In the genomic region with DNA sequence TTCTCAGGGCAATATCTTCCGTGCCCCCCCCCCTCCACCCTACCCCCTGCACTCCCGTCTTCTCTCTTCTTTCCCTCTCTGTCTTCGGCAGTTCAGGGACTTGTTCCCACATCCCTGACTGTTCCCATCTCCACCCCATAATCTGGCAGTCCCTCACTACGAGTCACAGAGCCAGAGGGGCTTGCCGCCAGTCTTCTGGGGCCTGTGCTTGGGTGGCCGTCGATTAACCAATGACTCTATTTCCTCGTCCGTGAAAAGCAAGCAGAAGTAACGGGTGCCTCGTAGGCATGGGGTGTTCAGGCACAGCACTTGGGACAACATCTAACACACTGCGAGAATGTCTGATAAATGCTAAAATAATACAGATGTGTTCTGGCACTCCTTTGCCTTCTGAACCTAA, we compare ENCODE assay signal across 15 mouse cellular contexts.
DNase-seq lines count a peak whose midpoint lies in the region; ATAC-seq and TF ChIP-seq lines count a peak whose summit lies in the region.
"Had no signal": no experiment of that assay in that cellular context is flagged by ENCODE, and none has a peak within 500 bp of the region (broad histone marks: within the 10 kb centered on the region; RNA-seq: fewer than 3 reads in every experiment).

No protein-coding gene starts in this region.

- TF ChIP-seq CTCF in cerebellum, adult 2 months (IDR thresholded peaks at IDR 0.05; ENCODE audit: borderline replicate concordance, insufficient read depth, low read depth, low read length) = no peak
- no peak for TF ChIP-seq CTCF in layer of hippocampus, adult 2 months (conservative IDR thresholded peaks at IDR 0.05)

- peaks cover under 1% of the 10 kb centered on the region; the same call in 1 of the 2 replicates for H3K9me3 ChIP-seq in heart, embryonic 10.5 days
- H3K9me3 ChIP-seq: liver, embryonic 15.5 days had no signal

- peaks cover under 1% of the 10 kb centered on the region; the same call in 1 of the 2 replicates for H3K36me3 ChIP-seq in heart, embryonic 10.5 days
- H3K36me3 ChIP-seq: G1E; liver, embryonic 15.5 days had no signal

- H3K27ac ChIP-seq in cerebellum, adult 2 months (ENCODE audit: insufficient read depth, low read length) = no peak overlapping the region
- peak overlapping the region; percentile 99 for H3K27ac ChIP-seq in layer of hippocampus, adult 2 months
- H3K27ac ChIP-seq in heart, embryonic 10.5 days = peak overlapping the region; percentile 69; the same call in 1 of the 2 replicates
- H3K27ac ChIP-seq: liver, embryonic 15.5 days had no signal

- H3K27me3 ChIP-seq in cerebellum, adult 2 months (ENCODE audit: control insufficient read depth, insufficient read depth, low read length) = no peaks in the 10 kb centered on the region
- H3K27me3 ChIP-seq in heart, embryonic 10.5 days (ENCODE audit: insufficient read depth, poor library complexity, severe bottlenecking) = no peaks in the 10 kb centered on the region

- no peak for TF ChIP-seq POLR2A in cerebellum, adult 2 months (IDR thresholded peaks at IDR 0.05; ENCODE audit: borderline replicate concordance, insufficient read depth, low read length)

- ATAC-seq in megakaryocyte progenitor cell, adult 5-6 weeks (replicated peaks; ENCODE audit: poor library complexity) = peak; percentile 44

- peaks cover 16% of the 10 kb centered on the region for H3K4me1 ChIP-seq in cerebellum, adult 2 months (ENCODE audit: control insufficient read depth, insufficient read depth, low read length)
- peaks cover 21% of the 10 kb centered on the region for H3K4me1 ChIP-seq in heart, embryonic 10.5 days

- peak in 1 of 2 experiments; percentile 32 for DNase-seq in cerebellum, adult 2 months
- no peak for DNase-seq in cerebellum, postnatal 14 days
- no peak for DNase-seq in layer of hippocampus, adult 2 months (ENCODE audit: low spot score in 2 of 2)
- no peak for DNase-seq in layer of hippocampus, adult 18-20 months (ENCODE audit: low spot score in 2 of 2)
- DNase-seq in heart, embryonic 10.5 days (ENCODE audit: low spot score) = no peak
- no peak for DNase-seq in MN1 (ENCODE audit: low spot score)
- no peak for DNase-seq in ovary, postnatal 36 days (ENCODE audit: low spot score)
- DNase-seq: adrenal gland, postnatal 14 days; cerebellum, adult 8-10 months; right cerebral cortex, postnatal 14 days; thymus, postnatal 4 days had no signal

- WGBS in cerebellum, adult 2 months = 26% methylated on average over 12 of the region's 12 CpGs
- 59% methylated on average over 12 of the region's 12 CpGs for WGBS in heart, embryonic 10.5 days

- peak overlapping the region; percentile 34 for H3K4me3 ChIP-seq in cerebellum, adult 2 months (replicated peaks; ENCODE audit: insufficient read depth, low read depth, low read length)
- peak overlapping the region; percentile 63 for H3K4me3 ChIP-seq in layer of hippocampus, adult 2 months
- no peak overlapping the region for H3K4me3 ChIP-seq in heart, embryonic 10.5 days
- H3K4me3 ChIP-seq: liver, embryonic 15.5 days; myocyte had no signal
